ENCODE assay signal across 8 mouse cellular contexts in the genomic region with DNA sequence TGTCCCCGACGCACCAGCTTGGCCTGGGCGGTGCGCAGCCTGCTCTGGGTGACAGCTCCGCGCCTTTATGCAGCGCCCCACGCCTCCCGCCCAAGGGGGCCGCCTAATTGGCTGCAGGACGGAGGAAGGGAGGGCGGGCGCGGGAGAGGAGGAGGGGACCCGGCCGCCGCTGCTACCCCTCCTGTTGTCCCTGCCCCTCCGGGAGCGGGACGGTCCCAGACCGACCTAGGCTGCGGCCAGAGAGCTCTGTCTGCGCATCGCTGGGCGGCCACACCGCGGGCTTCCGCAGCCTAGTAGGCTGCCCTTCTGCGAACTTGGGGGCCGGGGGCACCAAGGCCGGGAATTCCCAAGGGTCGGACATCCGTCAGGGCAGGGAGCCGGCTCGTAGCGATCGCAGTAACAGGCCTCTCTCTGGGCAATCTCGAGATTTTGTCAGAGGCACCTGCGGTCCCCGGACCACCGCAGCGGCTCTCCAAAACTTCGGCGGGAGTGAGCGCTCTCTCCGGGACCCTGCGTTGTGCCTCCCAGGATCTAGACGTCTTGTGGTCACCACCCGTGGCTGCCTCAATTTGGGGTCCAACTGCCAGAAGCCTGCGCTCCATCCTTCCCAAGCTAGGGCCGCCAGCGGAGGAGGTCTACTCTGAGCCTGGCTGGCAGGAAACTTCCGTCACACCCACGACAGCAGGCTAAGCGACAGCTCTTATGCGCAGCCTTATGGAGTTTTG. TPM values are rescaled to one million over a fixed set of nuclear protein-coding genes. Genes with fewer than 3 reads are reported as not detected.
DNase-seq lines count a peak whose midpoint lies in the region; ATAC-seq and TF ChIP-seq lines count a peak whose summit lies in the region.

TSS of gene Aldh1a3 (minus strand) at position 81 of the 725 bp plus-strand sequence.

- peaks cover 70% of the 10 kb centered on the region for H3K27me3 ChIP-seq in CH12.LX (replicated peaks)
- peaks cover 49% of the 10 kb centered on the region for H3K27me3 ChIP-seq in forebrain, embryonic 11.5 days (ENCODE audit: control insufficient read depth, insufficient read depth, low read length)
- H3K27me3 ChIP-seq in limb, embryonic 13.5 days, result peaks cover 66% of the 10 kb centered on the region
- H3K27me3 ChIP-seq in neural tube, embryonic 11.5 days (ENCODE audit: control insufficient read depth, insufficient read depth, low read length), result peaks cover 55% of the 10 kb centered on the region

- no peak for TF ChIP-seq EP300 in CH12.LX (IDR thresholded peaks at IDR 0.05; ENCODE audit: low read length)

- H3K4me3 ChIP-seq in CH12.LX (replicated peaks in 1 of 3; ENCODE audit: low read depth in 2 of 3, low read length in 2 of 3, poor library complexity in 1 of 3), result peak within 1 kb of the TSS in 1 of 3 experiments; percentile 21
- peak within 1 kb of the TSS; percentile 44 for H3K4me3 ChIP-seq in forebrain, embryonic 11.5 days (ENCODE audit: low read depth, low read length)
- H3K4me3 ChIP-seq in limb, embryonic 13.5 days, result peak within 1 kb of the TSS; percentile 58
- peak within 1 kb of the TSS; percentile 47 for H3K4me3 ChIP-seq in neural tube, embryonic 11.5 days (ENCODE audit: low read depth, low read length)

- no peak within 1 kb of the TSS for H3K27ac ChIP-seq in CH12.LX (ENCODE audit: insufficient read depth, low read depth)
- H3K27ac ChIP-seq in forebrain, embryonic 11.5 days (ENCODE audit: low read depth, low read length), result no peak within 1 kb of the TSS
- no peak within 1 kb of the TSS for H3K27ac ChIP-seq in limb, embryonic 13.5 days
- no peak within 1 kb of the TSS for H3K27ac ChIP-seq in neural tube, embryonic 11.5 days (ENCODE audit: low read depth, low read length)

- no peaks in the 10 kb centered on the region for H3K9me3 ChIP-seq in CH12.LX (replicated peaks; ENCODE audit: low read length)
- H3K9me3 ChIP-seq in forebrain, embryonic 11.5 days (ENCODE audit: control insufficient read depth, low read length), result no peaks in the 10 kb centered on the region
- H3K9me3 ChIP-seq in limb, embryonic 13.5 days, result no peaks in the 10 kb centered on the region
- H3K9me3 ChIP-seq in neural tube, embryonic 11.5 days (ENCODE audit: control insufficient read depth, low read length), result no peaks in the 10 kb centered on the region

- dilution Hi-C loops in CH12.LX (cut with MboI; ENCODE audit: extremely low pct_ligation_motif_present, extremely low pct_unique_long_range_greater_than_20kb, low sequenced_read_pairs), result no loop called here

- ATAC-seq in forebrain, embryonic 11.5 days (replicated peaks; ENCODE audit: low FRiP score), result peak; percentile 79
- peak; percentile 52; the same call in 1 of the 2 replicates for ATAC-seq in limb, embryonic 13.5 days (ENCODE audit: low FRiP score, low read depth)
- ATAC-seq in neural tube, embryonic 11.5 days (ENCODE audit: insufficient read depth, low FRiP score, low TSS enrichment), result peak; percentile 60
- no peak for ATAC-seq in inflammation-experienced regulatory T-cells, adult 6 months

- TF ChIP-seq RAD21 in CH12.LX (IDR thresholded peaks at IDR 0.05; ENCODE audit: low read depth, low read length), result no peak

- H3K79me2 ChIP-seq in CH12.LX (replicated peaks; ENCODE audit: control insufficient read depth, extremely low read depth, insufficient read depth, poor library complexity, severe bottlenecking), result no peaks in the 10 kb centered on the region

- no peak within 1 kb of the TSS for H3K9ac ChIP-seq in CH12.LX (ENCODE audit: insufficient read depth, low read depth)
- peak within 1 kb of the TSS; percentile 24; the same call in 1 of the 2 replicates for H3K9ac ChIP-seq in forebrain, embryonic 11.5 days (ENCODE audit: low read length)
- H3K9ac ChIP-seq in limb, embryonic 13.5 days, result peak within 1 kb of the TSS; percentile 63
- H3K9ac ChIP-seq in neural tube, embryonic 11.5 days (ENCODE audit: low read length), result no peak within 1 kb of the TSS

- DNase-seq in CH12.LX (ENCODE audit: extremely low read depth), result no peak
- DNase-seq in R1 (ENCODE audit: low read depth, low spot score), result peak; percentile 70
- DNase-seq in forebrain, embryonic 11.5 days (ENCODE audit: low spot score), result peak; percentile 75
- DNase-seq in heart, postnatal 36 days, result peak; percentile 48 to 50
- DNase-seq in neural tube, embryonic 11.5 days (ENCODE audit: low spot score), result peak; percentile 57
- no peak for DNase-seq in spleen, adult 18-20 months

- H3K36me3 ChIP-seq in CH12.LX (replicated peaks in 1 of 2; ENCODE audit: control insufficient read depth in 1 of 2, insufficient read depth in 1 of 2, low read length in 1 of 2), result no peaks in the 10 kb centered on the region
- H3K36me3 ChIP-seq in forebrain, embryonic 11.5 days (ENCODE audit: control insufficient read depth, insufficient read depth, low read length), result no peaks in the 10 kb centered on the region
- no peaks in the 10 kb centered on the region for H3K36me3 ChIP-seq in limb, embryonic 13.5 days
- H3K36me3 ChIP-seq in neural tube, embryonic 11.5 days (ENCODE audit: control insufficient read depth, insufficient read depth, low read length), result no peaks in the 10 kb centered on the region

- TF ChIP-seq CTCF in CH12.LX (conservative IDR thresholded peaks at IDR 0.05 in 1 of 2, IDR thresholded peaks at IDR 0.05 in 1 of 2; ENCODE audit: low read depth in 2 of 2, low read length in 2 of 2), result no peak

- TF ChIP-seq POLR2A in CH12.LX (IDR thresholded peaks at IDR 0.05; ENCODE audit: low read depth, low read length), result no peak

- H3K4me1 ChIP-seq in CH12.LX (ENCODE audit: control insufficient read depth in 1 of 2, insufficient read depth in 2 of 2), result no peaks in the 10 kb centered on the region
- peaks cover 9% of the 10 kb centered on the region; the same call in 1 of the 2 replicates for H3K4me1 ChIP-seq in forebrain, embryonic 11.5 days (replicated peaks; ENCODE audit: control insufficient read depth, insufficient read depth, low read length)
- H3K4me1 ChIP-seq in limb, embryonic 13.5 days, result peaks cover 17% of the 10 kb centered on the region
- peaks cover 3% of the 10 kb centered on the region; the same call in 1 of the 2 replicates for H3K4me1 ChIP-seq in neural tube, embryonic 11.5 days (ENCODE audit: control insufficient read depth, insufficient read depth, low read length)

- intact Hi-C loops in heart, postnatal 36 days (cut with DNase I), result no loop called here

- under 1% methylated on average over 47 of the region's 56 CpGs for WGBS in forebrain, embryonic 11.5 days
- WGBS in limb, embryonic 13.5 days, result 1% methylated on average over 49 of the region's 56 CpGs
- under 1% methylated on average over 50 of the region's 56 CpGs for WGBS in neural tube, embryonic 11.5 days

- in situ Hi-C loops in CH12.LX (cut with MboI; ENCODE audit: low pct_ligation_motif_present, low pct_unique_long_range_greater_than_20kb, low sequenced_read_pairs), result loop anchor here (25.0 kb wide), 1 partner anchor 1210 kb away; the partner anchor contains the start of genes Lrrc28 and Ttc23

- H3K4me2 ChIP-seq in CH12.LX (ENCODE audit: insufficient read depth, low read depth, poor library complexity, severe bottlenecking), result peak within 1 kb of the TSS; percentile 83
- peak within 1 kb of the TSS; percentile 84 for H3K4me2 ChIP-seq in forebrain, embryonic 11.5 days (ENCODE audit: low read depth, low read length, severe bottlenecking)
- H3K4me2 ChIP-seq in limb, embryonic 13.5 days (replicated peaks), result peak within 1 kb of the TSS; percentile 99
- peak within 1 kb of the TSS; percentile 87 for H3K4me2 ChIP-seq in neural tube, embryonic 11.5 days (ENCODE audit: low read depth)

TF ChIP-seq in CH12.LX, 34 proteins besides CTCF, POLR2A, EP300 and RAD21:
- TF ChIP-seq ZNF384 (IDR thresholded peaks at IDR 0.05; ENCODE audit: low read depth, low read length), result no peak
- TF ChIP-seq CHD1 (IDR thresholded peaks at IDR 0.05; ENCODE audit: low read depth, low read length), result no peak
- no peak for TF ChIP-seq NRF1 (IDR thresholded peaks at IDR 0.05; ENCODE audit: low read depth, low read length)

RNA-seq across cellular contexts. Expression of gene Aldh1a3, which starts in this region (rescaled TPM):
- total RNA-seq in CH12.LX (2012; rRNA removed) (1.0 and 6.2 TPM in 2 replicates), CH12.LX (2014; rRNA removed) (0.35 TPM in 1 of 2 replicates, not detected in the other)
- 3.2 and 4.6 TPM in 2 replicates for polyA plus RNA-seq in CH12.LX (2012; ENCODE audit: insufficient read length, low read depth)
- polyA plus RNA-seq in forebrain, embryonic 11.5 days (2014; fragmentation: Nextera tagmentation; extraction: Ambion mirVana), result 2.2 and 3.7 TPM in 2 replicates
- 1 to 10 TPM; 1.1 to 1.5 TPM for total RNA-seq in heart, postnatal 36 days (2021)
- polyA plus RNA-seq in limb, embryonic 13.5 days (2015; fragmentation: Nextera tagmentation; extraction: Ambion mirVana), result 9.9 and 10.6 TPM in 2 replicates
- 1.4 and 1.5 TPM in 2 replicates for polyA plus RNA-seq in neural tube, embryonic 11.5 days (2014; fragmentation: Nextera tagmentation; extraction: Ambion mirVana)
- under 1 TPM in 2 of 3 experiments, not detected in 1; 0.28 to 0.70 TPM for polyA plus RNA-seq in inflammation-experienced regulatory T-cells, adult 6 months (2017; shearing (Covaris generic))

Comparison
In these comparisons a context has a peak if more than half of its experiments do, and no peak if none do; other contexts are left out.
1. DNase-seq: peak in R1 (single experiment), forebrain, embryonic 11.5 days (single experiment), heart, postnatal 36 days (2 of 2) and neural tube, embryonic 11.5 days (single experiment); none in CH12.LX (single experiment) and spleen, adult 18-20 months (0 of 2).
2. H3K9ac ChIP-seq: peak in forebrain, embryonic 11.5 days (single experiment) and limb, embryonic 13.5 days (single experiment); none in CH12.LX (single experiment) and neural tube, embryonic 11.5 days (single experiment).
3. Peak in every context shown above with its lines, with median percentiles within 50 percentile points of each other: H3K4me2 ChIP-seq.